Mouse (Mus musculus) MEL (cell line): ENCODE data around the gene Chat. TPM values are rescaled to one million over a fixed set of nuclear protein-coding genes. Genes with fewer than 3 reads are reported as not detected.

Experiments used
- DNase-seq: peaks from one replicate; pipeline ENCODE4 v3.0.0; 2011; ENCODE audit warnings: low read depth, low spot score
- H3K27ac ChIP-seq: 2 replicates; pipeline ENCODE4 v1.5.1; 2012; ENCODE audit warnings: low read depth, mild to moderate bottlenecking, control low read depth, low read length, moderate library complexity; ENCODE audit not compliant: control insufficient read depth
- H3K27me3 ChIP-seq, 2 experiments: fragments of 150-350 bp in 1 of 2; sonication (generic) in 1 of 2; 2 replicates each; pipeline ENCODE4 v1.6.1; 2012; ENCODE audit warnings: low read length in 2 of 2, mild to moderate bottlenecking in 2 of 2, improper control_type of control experiment in 1 of 2, moderate library complexity in 1 of 2; ENCODE audit not compliant: insufficient read depth in 2 of 2, control insufficient read depth in 1 of 2
- H3K36me3 ChIP-seq, 2 experiments: 2 replicates each; pipeline ENCODE4 v1.6.1; 2012 to 2014; ENCODE audit warnings: low read length in 2 of 2, improper control_type of control experiment in 1 of 2, inconsistent platforms in 1 of 2, mild to moderate bottlenecking in 1 of 2; ENCODE audit not compliant: insufficient read depth in 2 of 2, control insufficient read depth in 1 of 2
- H3K4me1 ChIP-seq, 2 experiments: fragments of 150-350 bp in 1 of 2; sonication (generic) in 1 of 2; 2 replicates each; pipeline ENCODE4 v1.6.1; 2012; ENCODE audit warnings: low read length in 2 of 2, improper control_type of control experiment in 1 of 2, mild to moderate bottlenecking in 1 of 2; ENCODE audit not compliant: insufficient read depth in 2 of 2, control insufficient read depth in 1 of 2
- H3K4me3 ChIP-seq, 2 experiments: fragments of 150-350 bp in 1 of 2; sonication (generic) in 1 of 2; 2 replicates each; pipeline ENCODE4 v1.5.1; 2012; ENCODE audit warnings: low read depth in 2 of 2, low read length in 2 of 2, mild to moderate bottlenecking in 2 of 2, moderate library complexity in 2 of 2, control low read depth in 1 of 2, improper control_type of control experiment in 1 of 2; ENCODE audit not compliant: control insufficient read depth in 1 of 2, insufficient read depth in 1 of 2
- H3K79me2 ChIP-seq: 2 replicates; pipeline ENCODE4 v1.6.1; 2012; ENCODE audit warnings: mild to moderate bottlenecking, low read length, moderate library complexity; ENCODE audit not compliant: control insufficient read depth, poor library complexity, insufficient read depth
- H3K9ac ChIP-seq: 2 replicates; pipeline ENCODE4 v1.6.1; 2012; ENCODE audit warnings: low read depth, mild to moderate bottlenecking, control low read depth, low read length, moderate library complexity; ENCODE audit not compliant: control insufficient read depth, poor library complexity, severe bottlenecking
- H3K9me3 ChIP-seq: fragments of 150-350 bp; sonication (generic); replicated peaks from 2 replicates; pipeline ENCODE4 v1.6.1; 2012; ENCODE audit warnings: mild to moderate bottlenecking, low read length, improper control_type of control experiment, moderate library complexity; ENCODE audit not compliant: insufficient read depth
- BHLHE40 ChIP-seq: IDR thresholded peaks from 2 replicates; pipeline ENCODE4 v1.6.1; 2012; ENCODE audit warnings: low read depth, mild to moderate bottlenecking, inconsistent platforms, low read length, improper control_type of control experiment, borderline replicate concordance
- CHD2 ChIP-seq: IDR thresholded peaks from 2 replicates; pipeline ENCODE4 v1.6.1; 2011; ENCODE audit warnings: low read length, improper control_type of control experiment
- CTCF ChIP-seq, 3 experiments: IDR thresholded peaks in 2 of 3; conservative IDR thresholded peaks in 1 of 3; 2 replicates each; pipeline ENCODE4 v1.5.1; 2011 to 2012; ENCODE audit warnings: low read length in 3 of 3, low read depth in 2 of 3, mild to moderate bottlenecking in 2 of 3, improper control_type of control experiment in 1 of 3, inconsistent platforms in 1 of 3, mixed read lengths in 1 of 3, moderate library complexity in 1 of 3; ENCODE audit not compliant: control insufficient read depth in 1 of 3, insufficient read depth in 1 of 3, poor library complexity in 1 of 3, severe bottlenecking in 1 of 3
- EP300 ChIP-seq, 2 experiments: IDR thresholded peaks; 2 replicates each; pipeline ENCODE4 v1.6.1; 2011; ENCODE audit warnings: improper control_type of control experiment in 2 of 2, low read length in 2 of 2, low read depth in 1 of 2, mild to moderate bottlenecking in 1 of 2
- ETS1 ChIP-seq: IDR thresholded peaks from 2 replicates; pipeline ENCODE4 v1.6.1; 2012; ENCODE audit warnings: low read depth, mild to moderate bottlenecking, inconsistent platforms, low read length, improper control_type of control experiment, moderate library complexity
- GABPA ChIP-seq: IDR thresholded peaks from 2 replicates; pipeline ENCODE4 v1.6.1; 2012; ENCODE audit warnings: low read depth, mild to moderate bottlenecking, inconsistent platforms, low read length, improper control_type of control experiment, moderate library complexity
- GATA1 ChIP-seq: IDR thresholded peaks from 2 replicates; pipeline ENCODE4 v1.6.1; 2011; ENCODE audit warnings: low read depth, low read length, improper control_type of control experiment
- MAX ChIP-seq: IDR thresholded peaks from 2 replicates; pipeline ENCODE4 v1.6.1; 2011; ENCODE audit warnings: low read length, improper control_type of control experiment
- MXI1 ChIP-seq: IDR thresholded peaks from 2 replicates; pipeline ENCODE4 v1.6.1; 2011; ENCODE audit warnings: mild to moderate bottlenecking, low read depth, low read length, improper control_type of control experiment
- MYC ChIP-seq: IDR thresholded peaks from 2 replicates; pipeline ENCODE4 v1.6.1; 2011; ENCODE audit warnings: low read depth, mild to moderate bottlenecking, low read length, improper control_type of control experiment, moderate library complexity
- NELFE ChIP-seq: IDR thresholded peaks from 2 replicates; pipeline ENCODE4 v1.6.1; 2011; ENCODE audit warnings: low read depth, low read length, improper control_type of control experiment
- NRF1 ChIP-seq: IDR thresholded peaks from 2 replicates; pipeline ENCODE4 v1.6.1; 2014; ENCODE audit warnings: low read depth, mild to moderate bottlenecking, inconsistent platforms, low read length, improper control_type of control experiment, moderate library complexity; ENCODE audit not compliant: poor library complexity, insufficient read depth, severe bottlenecking
- POLR2A ChIP-seq, 2 experiments: IDR thresholded peaks; 2 replicates each; pipeline ENCODE4 v1.6.1; 2011 to 2012; ENCODE audit warnings: low read length in 2 of 2, mild to moderate bottlenecking in 2 of 2, control low read depth in 1 of 2, improper control_type of control experiment in 1 of 2, low read depth in 1 of 2, moderate library complexity in 1 of 2; ENCODE audit not compliant: control insufficient read depth in 1 of 2, insufficient read depth in 1 of 2, poor library complexity in 1 of 2
- POLR2AphosphoS2 ChIP-seq: IDR thresholded peaks from 2 replicates; pipeline ENCODE4 v1.6.1; 2011; ENCODE audit warnings: low read length, improper control_type of control experiment
- TCF12 ChIP-seq: IDR thresholded peaks from 2 replicates; pipeline ENCODE4 v1.6.1; 2014; ENCODE audit warnings: low read depth, mild to moderate bottlenecking, inconsistent platforms, low read length, improper control_type of control experiment, moderate library complexity
- UBTF ChIP-seq: IDR thresholded peaks from 2 replicates; pipeline ENCODE4 v1.6.1; 2012; ENCODE audit warnings: low read depth, mild to moderate bottlenecking, inconsistent platforms, low read length, improper control_type of control experiment, moderate library complexity, borderline replicate concordance; ENCODE audit not compliant: insufficient read depth
- USF1 ChIP-seq: IDR thresholded peaks from 2 replicates; pipeline ENCODE4 v1.6.1; 2014; ENCODE audit warnings: low read depth, mild to moderate bottlenecking, inconsistent platforms, low read length, improper control_type of control experiment, moderate library complexity
- ZKSCAN1 ChIP-seq: IDR thresholded peaks from 2 replicates; pipeline ENCODE4 v1.6.1; 2012; ENCODE audit warnings: low read depth, mild to moderate bottlenecking, inconsistent platforms, low read length, improper control_type of control experiment, moderate library complexity
- ZNF384 ChIP-seq: IDR thresholded peaks from 2 replicates; pipeline ENCODE4 v1.6.1; 2012; ENCODE audit warnings: low read depth, mild to moderate bottlenecking, inconsistent platforms, low read length, improper control_type of control experiment
- polyA plus RNA-seq, 2 experiments: library from polyadenylated mRNA; stranded (reverse) in 1 of 2; unstranded in 1 of 2; fragments of >175 nt in 1 of 2; fragments of >200 nt in 1 of 2; gene quantifications; 2 replicates each; pipeline versions ENCODE4 v1.2.1 to v1.2.4; 2012; ENCODE audit warnings: low replicate concordance in 2 of 2, low read depth in 1 of 2; ENCODE audit not compliant: insufficient read length in 2 of 2, insufficient read depth in 1 of 2, missing spikeins in 1 of 2
- total RNA-seq: library from RNA; depleted of rRNA; stranded (reverse); fragments of 300-350 nt; gene quantifications from 2 replicates; pipeline ENCODE4 v1.2.3, GENCODE M21; 2012

Chat gene
- total and polyA plus RNA-seq, 3 experiments, result not detected

DNA sequence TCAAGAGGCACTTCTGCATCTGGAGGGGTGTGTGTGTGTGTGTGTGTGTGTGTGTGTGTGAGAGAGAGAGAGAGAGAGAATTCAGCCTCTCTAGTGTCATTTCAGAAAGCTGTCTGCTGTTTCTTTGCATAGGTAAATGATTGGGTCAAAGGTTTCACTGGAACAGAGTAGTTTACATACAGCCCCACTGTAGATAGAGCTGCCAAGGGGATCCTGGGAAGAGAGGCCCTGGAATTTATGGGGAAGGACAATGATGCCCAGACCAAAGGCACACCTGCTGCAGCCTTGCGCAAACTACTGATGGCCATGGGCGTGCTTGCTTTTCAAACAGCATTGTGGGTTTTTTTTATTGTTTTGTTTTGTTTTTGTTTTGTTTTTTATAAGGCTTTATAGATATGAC lies 93.3 kb downstream of the Chat start:
- H3K36me3 ChIP-seq, result no peaks in the 10 kb centered on the region
- no peak for TF ChIP-seq EP300 (IDR thresholded peaks at IDR 0.05; ENCODE audit: low read depth in 1 of 2, low read length in 2 of 2)
- no peak for TF ChIP-seq ZNF384
- TF ChIP-seq POLR2A (IDR thresholded peaks at IDR 0.05; ENCODE audit: control insufficient read depth in 1 of 2, insufficient read depth in 1 of 2, low read depth in 1 of 2, low read length in 2 of 2, poor library complexity in 1 of 2), result no peak
- TF ChIP-seq POLR2AphosphoS2, result no peak
- no peak for TF ChIP-seq BHLHE40
- no peak for TF ChIP-seq CTCF (IDR thresholded peaks at IDR 0.05 in 2 of 3, conservative IDR thresholded peaks at IDR 0.05 in 1 of 3; ENCODE audit: control insufficient read depth in 1 of 3, insufficient read depth in 1 of 3, low read depth in 2 of 3, low read length in 3 of 3, poor library complexity in 1 of 3, severe bottlenecking in 1 of 3)
- no peak for TF ChIP-seq MYC
- TF ChIP-seq NELFE, result no peak
- TF ChIP-seq ETS1, result no peak
- no peak for TF ChIP-seq MAX
- TF ChIP-seq TCF12, result no peak
- no peak for TF ChIP-seq MXI1
- TF ChIP-seq, all 39 proteins: peak for 0

DNA sequence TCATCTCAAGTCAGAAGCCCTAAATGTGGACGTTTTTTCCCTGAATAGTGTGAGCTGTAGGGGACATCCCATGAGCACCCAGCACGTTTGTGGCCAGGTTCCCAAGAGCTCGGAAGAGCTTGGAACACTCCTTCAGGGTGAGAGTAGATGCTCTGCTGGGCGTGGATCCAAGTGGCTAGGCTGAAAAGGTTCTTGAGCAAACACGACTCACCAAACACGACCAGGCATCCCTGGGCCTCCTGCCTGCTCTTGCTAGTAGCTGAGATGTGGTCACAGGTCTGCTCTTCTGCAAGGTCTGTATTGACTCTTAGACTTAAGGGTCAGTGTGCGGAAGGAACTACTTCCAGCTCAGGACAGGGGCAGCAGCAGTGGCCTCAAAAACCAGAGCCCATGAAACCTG lies 96.0 kb downstream of the Chat start:
- no peak for DNase-seq
- Histone ChIP-seq H3K27me3 (peaks cover 4 to 7% of the 10 kb centered on the region in 2 experiments), H3K4me1 (no peaks in the 10 kb centered on the region), H3K9me3 (no peaks in the 10 kb centered on the region), H3K79me2 (no peaks in the 10 kb centered on the region), H3K9ac (no peak overlapping the region), H3K36me3 (no peaks in the 10 kb centered on the region), H3K4me3 (no peak overlapping the region), H3K27ac (no peak overlapping the region)
- TF ChIP-seq MXI1 (no peak), MYC (no peak), CTCF (IDR thresholded peaks at IDR 0.05 in 2 of 3, conservative IDR thresholded peaks at IDR 0.05 in 1 of 3; ENCODE audit: control insufficient read depth in 1 of 3, insufficient read depth in 1 of 3, low read depth in 2 of 3, low read length in 3 of 3, poor library complexity in 1 of 3, severe bottlenecking in 1 of 3) (no peak), CHD2 (no peak), GABPA (no peak), USF1 (no peak), GATA1 (no peak), BHLHE40 (no peak), MAX (no peak)

More for the DNA sequence above, 93.3 kb downstream of the Chat start:
- Histone ChIP-seq H3K4me1 (no peaks in the 10 kb centered on the region), H3K4me3 (no peak overlapping the region), H3K9ac (no peak overlapping the region), H3K9me3 (no peaks in the 10 kb centered on the region), H3K27me3 (peaks cover 12% of the 10 kb centered on the region in 2 experiments), H3K79me2 (no peaks in the 10 kb centered on the region), H3K27ac (no peak overlapping the region)
- no peak for DNase-seq

- TF ChIP-seq MYC (no peak), NRF1 (no peak), POLR2A (IDR thresholded peaks at IDR 0.05; ENCODE audit: control insufficient read depth in 1 of 2, insufficient read depth in 1 of 2, low read depth in 1 of 2, low read length in 2 of 2, poor library complexity in 1 of 2) (no peak), UBTF (no peak), TCF12 (no peak), POLR2AphosphoS2 (no peak), ZKSCAN1 (no peak)
- TF ChIP-seq, all 39 proteins: peak for 0
- Histone ChIP-seq H3K4me1 (no peaks in the 10 kb centered on the region), H3K4me3 (no peak overlapping the region), H3K27me3 (peaks cover 0 to 2% of the 10 kb centered on the region in 2 experiments; a peak in 3 of 4 replicates), H3K9me3 (no peaks in the 10 kb centered on the region), H3K79me2 (no peaks in the 10 kb centered on the region), H3K9ac (no peak overlapping the region), H3K27ac (no peak overlapping the region), H3K36me3 (no peaks in the 10 kb centered on the region)
- DNase-seq, result no peak
Measured at GRCm38 (mm10) chr14:32364359-32364758, 101.4 kb downstream of the Chat start.
